Comparison of ENCODE assay signal across 17 mouse cellular contexts in the genomic region with DNA sequence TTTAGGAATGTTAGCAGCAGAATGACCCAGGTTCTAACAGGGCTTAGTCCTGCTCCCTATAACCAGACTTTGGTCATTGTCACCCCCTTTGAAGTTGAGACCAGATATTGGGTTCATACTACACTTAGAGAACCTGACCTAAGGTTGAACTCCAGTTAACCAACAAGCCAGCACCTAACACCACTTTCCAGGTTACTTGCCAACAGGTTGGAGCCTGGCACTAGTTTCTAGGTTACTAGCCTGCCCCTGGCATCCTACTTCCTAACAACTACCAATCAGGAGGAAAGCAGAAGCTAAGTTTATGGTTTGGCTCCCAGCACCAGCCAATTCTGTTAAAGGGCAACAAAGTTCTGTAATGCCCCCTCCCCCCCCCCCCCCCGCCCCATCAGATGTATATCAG. TPM values are rescaled to one million over a fixed set of nuclear protein-coding genes. Genes with fewer than 3 reads are reported as not detected.
"Had no signal": no experiment of that assay in that cellular context is flagged by ENCODE, and none has a peak within 500 bp of the region (broad histone marks: within the 10 kb centered on the region; RNA-seq: fewer than 3 reads in every experiment).

No protein-coding gene starts in this region.

- H3K27ac ChIP-seq: intestine, embryonic 15.5 days; layer of hippocampus, adult 2 months; limb, embryonic 13.5 days; liver, embryonic 14.5 days; macrophage; midbrain, embryonic 12.5 days; neural tube, embryonic 12.5 days; stomach, embryonic 15.5 days had no signal

- H3K9me3 ChIP-seq: intestine, embryonic 15.5 days; limb, embryonic 13.5 days; megakaryocyte, embryonic 14.5 days; midbrain, embryonic 12.5 days; neural tube, embryonic 12.5 days; stomach, embryonic 15.5 days had no signal

- ATAC-seq: intestine, embryonic 15.5 days; lung, postnatal 0 days; midbrain, embryonic 16.5 days had no signal

- H3K4me3 ChIP-seq: intestine, embryonic 15.5 days; layer of hippocampus, adult 2 months; limb, embryonic 13.5 days; megakaryocyte, embryonic 14.5 days; midbrain, embryonic 12.5 days; myocyte; neural tube, embryonic 12.5 days; stomach, embryonic 15.5 days had no signal

- DNase-seq: kidney, adult 18-20 months; kidney, postnatal 36 days; lung, adult 2 months; right cerebral cortex, postnatal 4 days; thymus, postnatal 36 days had no signal

- H3K4me2 ChIP-seq: intestine, embryonic 15.5 days; limb, embryonic 13.5 days; midbrain, embryonic 12.5 days; neural tube, embryonic 12.5 days; stomach, embryonic 15.5 days had no signal

- H3K9ac ChIP-seq: intestine, embryonic 15.5 days; limb, embryonic 13.5 days; liver, embryonic 14.5 days; midbrain, embryonic 12.5 days; neural tube, embryonic 12.5 days; stomach, embryonic 15.5 days had no signal

- H3K4me1 ChIP-seq: intestine, embryonic 15.5 days; limb, embryonic 13.5 days; midbrain, embryonic 12.5 days; neural tube, embryonic 12.5 days; stomach, embryonic 15.5 days had no signal

- H3K27me3 ChIP-seq: intestine, embryonic 15.5 days; limb, embryonic 13.5 days; midbrain, embryonic 12.5 days; neural tube, embryonic 12.5 days; stomach, embryonic 15.5 days had no signal

- H3K36me3 ChIP-seq: intestine, embryonic 15.5 days; limb, embryonic 13.5 days; midbrain, embryonic 12.5 days; neural tube, embryonic 12.5 days; stomach, embryonic 15.5 days had no signal

RNA-seq across cellular contexts. Expression of a gene that starts 20.2 kb away (rescaled TPM):
- polyA plus RNA-seq: macrophage; midbrain, embryonic 16.5 days had no signal

RNA-seq across cellular contexts. Expression of a gene that starts 21.3 kb away (rescaled TPM):
- polyA plus RNA-seq: macrophage; midbrain, embryonic 16.5 days had no signal

RNA-seq across cellular contexts. Expression of a gene that starts 25.7 kb away (rescaled TPM):
- polyA plus RNA-seq: macrophage had no signal
